Mouse (Mus musculus): ENCODE measurements around the gene Mfrp. TPM values are rescaled to one million over a fixed set of nuclear protein-coding genes. Genes with fewer than 3 reads are reported as not detected.

Gene Mfrp
- polyA plus RNA-seq, 1 experiment from 2014 or later, result 0.18 TPM

DNA sequence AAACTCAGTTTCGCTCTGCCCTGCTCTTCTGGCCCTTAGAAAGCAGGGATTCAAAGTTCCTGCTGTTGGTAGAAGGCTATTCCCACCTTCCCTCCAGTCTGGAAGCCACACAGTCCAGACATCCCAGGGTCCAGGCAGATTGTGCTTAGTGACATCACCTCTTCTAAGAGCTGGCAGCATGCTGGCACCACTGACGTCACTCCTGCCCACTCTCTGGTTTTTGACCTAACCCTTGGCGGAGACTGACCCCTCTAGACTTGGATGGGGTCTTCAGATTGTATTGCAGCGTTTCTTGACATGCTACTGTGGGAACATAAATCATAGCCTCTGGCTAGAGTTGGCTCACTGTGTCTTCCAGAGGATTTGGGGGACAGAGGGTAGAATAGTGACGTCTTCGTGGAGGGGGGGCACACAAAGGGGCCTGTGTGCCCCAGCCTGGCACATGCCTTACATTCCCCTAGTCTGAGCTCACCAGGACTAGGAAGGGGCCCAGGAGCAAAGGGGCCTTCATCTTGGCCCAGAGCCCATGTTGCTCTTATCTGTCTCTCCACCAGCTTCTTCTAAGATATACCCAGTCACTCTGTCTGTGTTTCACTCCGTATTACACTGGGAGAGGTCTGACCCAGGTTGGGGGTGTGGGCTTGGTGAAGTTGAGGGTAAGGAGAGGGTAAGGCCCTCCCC lies 34.3 kb downstream of the Mfrp start:
- Histone ChIP-seq H3K4me1 (replicated peaks; ENCODE audit: control insufficient read depth, insufficient read depth, low read length) (peaks cover 38% of the 10 kb centered on the region), H3K4me2 (ENCODE audit: low read length) (peak overlapping the region; percentile 56), H3K27ac (ENCODE audit: low read depth) (peak overlapping the region; percentile 75; the same call in 1 of the 2 replicates), H3K9ac (ENCODE audit: low read length) (peak overlapping the region; percentile 62), H3K36me3 (ENCODE audit: control insufficient read depth, insufficient read depth, low read length) (peaks cover 28% of the 10 kb centered on the region), H3K4me3 (ENCODE audit: low read depth, low read length) (peak overlapping the region; percentile 60), H3K27me3 (replicated peaks; ENCODE audit: control insufficient read depth, insufficient read depth, low read length) (peaks cover 19% of the 10 kb centered on the region; the same call in 1 of the 2 replicates), H3K9me3 (ENCODE audit: control insufficient read depth, low read length) (no peaks in the 10 kb centered on the region)
- no peak for DNase-seq (ENCODE audit: low spot score)
- no peak for ATAC-seq (replicated peaks; ENCODE audit: low FRiP score, low TSS enrichment, low read depth)
- WGBS, result 42% methylated on average over 7 of the region's 7 CpGs

DNA sequence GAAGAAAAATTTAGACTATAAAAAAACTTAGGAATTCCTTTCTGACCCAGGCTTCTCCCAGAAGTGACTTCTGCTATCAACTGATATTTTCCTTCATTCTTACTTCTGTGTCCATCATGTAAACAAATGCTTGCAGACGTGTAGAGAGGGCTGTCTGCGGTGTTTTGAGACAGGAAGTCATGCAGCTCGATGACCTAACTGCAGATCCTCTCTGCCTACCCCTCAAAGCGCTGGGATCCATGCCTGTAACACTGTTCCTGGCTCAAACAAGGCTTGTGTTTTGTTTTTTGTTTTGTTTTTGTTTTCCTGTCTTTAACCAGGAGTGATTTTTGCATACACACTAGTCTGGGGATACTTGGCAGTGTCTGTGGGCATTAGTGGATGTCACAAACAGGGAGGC lies 36.3 kb downstream of the Mfrp start:
- Histone ChIP-seq H3K9ac (ENCODE audit: low read length) (no peak overlapping the region), H3K36me3 (ENCODE audit: control insufficient read depth, insufficient read depth, low read length) (peaks cover 45% of the 10 kb centered on the region), H3K27ac (ENCODE audit: low read depth) (no peak overlapping the region), H3K4me3 (ENCODE audit: low read depth, low read length) (no peak overlapping the region), H3K27me3 (replicated peaks; ENCODE audit: control insufficient read depth, insufficient read depth, low read length) (peaks cover 13% of the 10 kb centered on the region; the same call in 1 of the 2 replicates), H3K4me2 (ENCODE audit: low read length) (no peak overlapping the region), H3K4me1 (replicated peaks; ENCODE audit: control insufficient read depth, insufficient read depth, low read length) (peaks cover 26% of the 10 kb centered on the region), H3K9me3 (ENCODE audit: control insufficient read depth, low read length) (no peaks in the 10 kb centered on the region)
- 41% methylated on average over 4 of the region's 4 CpGs for WGBS
- ATAC-seq (replicated peaks; ENCODE audit: low FRiP score, low TSS enrichment, low read depth) (no peak), DNase-seq (ENCODE audit: low spot score) (no peak)

GRCm38 (mm10) chr9:44141951-44142350 lies 40.4 kb downstream of the Mfrp start:
- no peaks in the 10 kb centered on the region for H3K4me1 ChIP-seq (replicated peaks; ENCODE audit: control insufficient read depth, insufficient read depth, low read length)
- H3K9me3 ChIP-seq (ENCODE audit: control insufficient read depth, low read length), result no peaks in the 10 kb centered on the region
- no peak overlapping the region for H3K4me3 ChIP-seq (ENCODE audit: low read depth, low read length)
- DNase-seq (ENCODE audit: low spot score) (no peak), ATAC-seq (replicated peaks; ENCODE audit: low FRiP score, low TSS enrichment, low read depth) (no peak)
- peaks cover 73% of the 10 kb centered on the region for H3K36me3 ChIP-seq (ENCODE audit: control insufficient read depth, insufficient read depth, low read length)
- no peak overlapping the region for H3K4me2 ChIP-seq (ENCODE audit: low read length)
- no peak overlapping the region for H3K9ac ChIP-seq (ENCODE audit: low read length)
- H3K27ac ChIP-seq (ENCODE audit: low read depth), result no peak overlapping the region
- H3K27me3 ChIP-seq (replicated peaks; ENCODE audit: control insufficient read depth, insufficient read depth, low read length), result no peaks in the 10 kb centered on the region
- WGBS, result 68% methylated on average over 5 of the region's 5 CpGs

GRCm38 (mm10) chr9:44143421-44143820 lies 41.9 kb downstream of the Mfrp start:
- Histone ChIP-seq H3K27ac (ENCODE audit: low read depth) (no peak overlapping the region), H3K9me3 (ENCODE audit: control insufficient read depth, low read length) (no peaks in the 10 kb centered on the region), H3K27me3 (replicated peaks; ENCODE audit: control insufficient read depth, insufficient read depth, low read length) (no peaks in the 10 kb centered on the region), H3K4me1 (replicated peaks; ENCODE audit: control insufficient read depth, insufficient read depth, low read length) (no peaks in the 10 kb centered on the region), H3K4me3 (ENCODE audit: low read depth, low read length) (no peak overlapping the region), H3K9ac (ENCODE audit: low read length) (no peak overlapping the region), H3K36me3 (ENCODE audit: control insufficient read depth, insufficient read depth, low read length) (peaks cover 74% of the 10 kb centered on the region), H3K4me2 (ENCODE audit: low read length) (no peak overlapping the region)
- DNase-seq (ENCODE audit: low spot score) (no peak), ATAC-seq (replicated peaks; ENCODE audit: low FRiP score, low TSS enrichment, low read depth) (no peak)
- WGBS, result 85% methylated on average over 5 of the region's 5 CpGs

- no peak overlapping the region for H3K9ac ChIP-seq (ENCODE audit: low read length)
- 37% methylated on average over 6 of the region's 8 CpGs for WGBS
- no peaks in the 10 kb centered on the region for H3K4me1 ChIP-seq (replicated peaks; ENCODE audit: control insufficient read depth, insufficient read depth, low read length)
- H3K27me3 ChIP-seq (replicated peaks; ENCODE audit: control insufficient read depth, insufficient read depth, low read length), result no peaks in the 10 kb centered on the region
- peaks cover 75% of the 10 kb centered on the region for H3K36me3 ChIP-seq (ENCODE audit: control insufficient read depth, insufficient read depth, low read length)
- no peak overlapping the region for H3K27ac ChIP-seq (ENCODE audit: low read depth)
- H3K9me3 ChIP-seq (ENCODE audit: control insufficient read depth, low read length), result no peaks in the 10 kb centered on the region
- 0 out of 2 replicates have a peak, but pooled peaks have one; percentile 63 for ATAC-seq (replicated peaks; ENCODE audit: low FRiP score, low TSS enrichment, low read depth)
- H3K4me2 ChIP-seq (ENCODE audit: low read length), result no peak overlapping the region
- H3K4me3 ChIP-seq (ENCODE audit: low read depth, low read length), result no peak overlapping the region
- no peak for DNase-seq (ENCODE audit: low spot score)
These were observed 42.6 kb downstream of the Mfrp start for GRCm38 (mm10) chr9:44144023-44144717.

DNA sequence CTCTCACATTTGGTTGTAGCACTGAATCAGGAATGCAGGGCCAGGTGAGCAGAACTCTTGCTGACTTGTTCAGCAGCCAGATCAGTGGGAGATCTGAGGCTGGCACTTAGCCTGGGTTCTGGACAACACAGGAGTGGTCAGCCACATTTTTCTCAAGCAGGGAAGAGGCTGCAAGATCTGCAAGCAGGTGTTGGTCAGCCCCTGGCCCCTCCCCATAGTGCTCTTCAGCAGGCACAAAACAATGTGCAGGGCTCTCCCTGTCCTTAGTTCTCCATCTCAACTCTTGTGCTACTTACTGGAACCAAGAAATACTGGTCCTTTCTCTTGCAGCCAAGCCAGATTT lies 43.2 kb downstream of the Mfrp start:
- H3K27ac ChIP-seq (ENCODE audit: low read depth), result no peak overlapping the region
- no peaks in the 10 kb centered on the region for H3K4me1 ChIP-seq (replicated peaks; ENCODE audit: control insufficient read depth, insufficient read depth, low read length)
- ATAC-seq (replicated peaks; ENCODE audit: low FRiP score, low TSS enrichment, low read depth), result no peak
- H3K27me3 ChIP-seq (replicated peaks; ENCODE audit: control insufficient read depth, insufficient read depth, low read length), result no peaks in the 10 kb centered on the region
- no peak overlapping the region for H3K4me2 ChIP-seq (ENCODE audit: low read length)
- H3K36me3 ChIP-seq (ENCODE audit: control insufficient read depth, insufficient read depth, low read length), result peaks cover 75% of the 10 kb centered on the region
- no peak overlapping the region for H3K4me3 ChIP-seq (ENCODE audit: low read depth, low read length)
- DNase-seq (ENCODE audit: low spot score), result no peak
- H3K9ac ChIP-seq (ENCODE audit: low read length), result no peak overlapping the region
- H3K9me3 ChIP-seq (ENCODE audit: control insufficient read depth, low read length), result no peaks in the 10 kb centered on the region

GRCm38 (mm10) chr9:44147290-44147689 lies 45.8 kb downstream of the Mfrp start:
- H3K9ac ChIP-seq (ENCODE audit: low read length), result no peak overlapping the region
- peaks cover 71% of the 10 kb centered on the region for H3K36me3 ChIP-seq (ENCODE audit: control insufficient read depth, insufficient read depth, low read length)
- no peaks in the 10 kb centered on the region for H3K27me3 ChIP-seq (replicated peaks; ENCODE audit: control insufficient read depth, insufficient read depth, low read length)
- ATAC-seq (replicated peaks; ENCODE audit: low FRiP score, low TSS enrichment, low read depth), result no peak
- H3K27ac ChIP-seq (ENCODE audit: low read depth), result no peak overlapping the region
- 67% methylated on average over 3 of the region's 3 CpGs for WGBS
- H3K9me3 ChIP-seq (ENCODE audit: control insufficient read depth, low read length), result no peaks in the 10 kb centered on the region
- H3K4me1 ChIP-seq (replicated peaks; ENCODE audit: control insufficient read depth, insufficient read depth, low read length), result no peaks in the 10 kb centered on the region
- no peak for DNase-seq (ENCODE audit: low spot score)
- no peak overlapping the region for H3K4me3 ChIP-seq (ENCODE audit: low read depth, low read length)
- H3K4me2 ChIP-seq (ENCODE audit: low read length), result no peak overlapping the region
